Mouse (Mus musculus) olfactory bulb, adult 2 months (tissue): ENCODE data around the gene Chic2.

Experiments used
- CTCF ChIP-seq: fragments of 200-500 bp; IDR thresholded peaks from 2 replicates; pipeline ENCODE4 v1.5.1; 2012; ENCODE audit warnings: low read depth, mild to moderate bottlenecking, low read length, moderate library complexity; ENCODE audit not compliant: insufficient read depth
- POLR2A ChIP-seq: fragments of 200-500 bp; IDR thresholded peaks from 2 replicates; pipeline ENCODE4 v1.6.1; 2012; ENCODE audit warnings: mild to moderate bottlenecking, low read depth, low read length, moderate library complexity; ENCODE audit not compliant: insufficient read depth

- TF ChIP-seq CTCF (no peak), POLR2A (no peak)
Measured at GRCm38 (mm10) chr5:75045371-75045770, 797 bp upstream of the Chic2 start.
